Mouse (Mus musculus) right cerebral cortex, postnatal 14 days (tissue): ENCODE measurements at regions not wholly inside any gene's neighbourhood (a gene's known extent, or its start where the extent isn't known, plus 50 kb on each side); places are given as distances from the start of the nearest gene placed in this dataset.

Experiments used
- DNase-seq: peaks from one replicate; pipeline ENCODE4 v3.0.0; 2022

- peak; percentile 22 for DNase-seq
Observed at GRCm38 (mm10) chr8:92427801-92428200, 70.4 kb downstream of the Irx5 start.

- no peak for DNase-seq
Observed at GRCm38 (mm10) chr8:92437075-92437663, 79.7 kb downstream of the Irx5 start.

GRCm38 (mm10) chr8:92438294-92438693 lies 80.9 kb downstream of the Irx5 start:
- DNase-seq: no peak

GRCm38 (mm10) chr8:92439713-92440436 lies 82.5 kb downstream of the Irx5 start:
- no peak for DNase-seq

GRCm38 (mm10) chr8:92442086-92442485 lies 84.7 kb downstream of the Irx5 start:
- no peak for DNase-seq

GRCm38 (mm10) chr8:92459291-92459690 lies 101.9 kb downstream of the Irx5 start:
- no peak for DNase-seq

GRCm38 (mm10) chr8:92460129-92460953 lies 102.9 kb downstream of the Irx5 start:
- peak; percentile 37 for DNase-seq

GRCm38 (mm10) chr8:92469141-92470000 lies 111.9 kb downstream of the Irx5 start:
- no peak for DNase-seq

GRCm38 (mm10) chr8:92472257-92472656 lies 114.8 kb downstream of the Irx5 start:
- DNase-seq: no peak

- DNase-seq: no peak
Observed at GRCm38 (mm10) chr8:92472817-92473216, 115.4 kb downstream of the Irx5 start.

- DNase-seq: no peak
Observed at GRCm38 (mm10) chr8:92482393-92482792, 125.0 kb downstream of the Irx5 start.

GRCm38 (mm10) chr8:92483055-92483765 lies 125.8 kb downstream of the Irx5 start:
- no peak for DNase-seq

- DNase-seq: no peak
Observed at GRCm38 (mm10) chr8:92488526-92489159, 131.2 kb downstream of the Irx5 start.

- no peak for DNase-seq
Observed at GRCm38 (mm10) chr8:92491533-92491932, 134.1 kb downstream of the Irx5 start.

GRCm38 (mm10) chr8:92493403-92493802 lies 136.0 kb downstream of the Irx5 start:
- no peak for DNase-seq

- DNase-seq: no peak
Observed at GRCm38 (mm10) chr8:92505552-92506281, 148.3 kb downstream of the Irx5 start.

- no peak for DNase-seq
Observed at GRCm38 (mm10) chr8:92506436-92506835, 149.0 kb downstream of the Irx5 start.

GRCm38 (mm10) chr8:92506906-92507305 lies 149.5 kb downstream of the Irx5 start:
- no peak for DNase-seq

GRCm38 (mm10) chr8:92515385-92515784 lies 158.0 kb downstream of the Irx5 start:
- no peak for DNase-seq

GRCm38 (mm10) chr8:92518031-92518430 lies 156.1 kb upstream of the Irx6 start:
- DNase-seq: no peak

- no peak for DNase-seq
Observed at GRCm38 (mm10) chr8:92518486-92518885, 155.6 kb upstream of the Irx6 start.
